Mouse (Mus musculus): ENCODE measurements around the gene Prss29. TPM values are rescaled to one million over a fixed set of nuclear protein-coding genes. Genes with fewer than 3 reads are reported as not detected.

Prss29 gene
- polyA plus RNA-seq, 1 experiment = not detected

DNA sequence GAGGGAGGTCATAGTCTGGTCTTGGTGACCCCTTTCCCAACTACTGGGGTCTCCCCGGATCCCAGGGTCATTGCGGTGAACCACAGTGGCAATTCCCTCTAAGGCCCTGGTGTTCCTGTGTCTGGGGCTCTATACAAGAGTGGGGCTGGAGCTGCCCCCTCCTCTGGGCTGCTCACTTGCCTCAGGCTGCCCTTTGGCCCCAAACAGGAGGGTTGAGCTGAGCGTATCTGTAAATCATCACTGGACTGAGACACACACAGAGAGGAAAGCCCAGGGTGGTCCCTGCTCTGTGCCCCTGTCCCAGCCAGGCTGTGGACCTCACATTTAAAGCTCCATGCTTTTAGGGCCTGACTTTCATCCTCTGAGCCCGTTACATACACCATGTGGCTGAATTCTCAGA lies 19.8 kb downstream of the Prss29 start:
- Histone ChIP-seq H3K9me3 (peaks cover 28% of the 10 kb centered on the region), H3K4me1 (no peaks in the 10 kb centered on the region), H3K36me3 (replicated peaks; ENCODE audit: low read length) (no peaks in the 10 kb centered on the region), H3K27me3 (replicated peaks) (peaks cover 57% of the 10 kb centered on the region), H3K4me3 (replicated peaks) (no peak overlapping the region)
- TF ChIP-seq GATA1 (IDR thresholded peaks at IDR 0.05; ENCODE audit: borderline replicate concordance, low read length) = no peak
- TF ChIP-seq FLI1 (IDR thresholded peaks at IDR 0.05; ENCODE audit: low read length) = no peak

DNA sequence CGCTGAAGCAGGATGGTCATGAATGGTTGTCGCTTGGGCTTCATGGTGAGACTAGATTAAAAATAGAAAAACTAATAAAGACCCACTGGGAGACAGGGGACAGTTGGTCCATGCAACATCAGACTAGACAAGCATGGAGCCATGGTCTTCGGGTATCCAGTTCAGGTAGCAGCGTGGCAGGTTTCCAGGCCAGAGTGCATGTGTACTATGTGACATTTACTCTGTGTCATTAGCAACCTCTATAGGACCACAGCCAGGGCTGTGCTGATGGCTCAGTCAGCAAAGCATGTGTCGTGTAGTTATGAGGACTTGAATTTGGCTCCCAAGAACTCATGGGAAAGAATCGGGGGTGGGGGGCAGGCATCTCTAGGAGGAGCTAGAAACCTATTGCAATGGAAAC lies 21.5 kb downstream of the Prss29 start:
- H3K27me3 ChIP-seq (replicated peaks) = peaks cover 56% of the 10 kb centered on the region
- H3K4me3 ChIP-seq (replicated peaks) = no peak overlapping the region
- H3K4me1 ChIP-seq = no peaks in the 10 kb centered on the region
- peaks cover 28% of the 10 kb centered on the region for H3K9me3 ChIP-seq
- TF ChIP-seq GATA1 (IDR thresholded peaks at IDR 0.05; ENCODE audit: borderline replicate concordance, low read length) (no peak), FLI1 (IDR thresholded peaks at IDR 0.05; ENCODE audit: low read length) (no peak)
- no peaks in the 10 kb centered on the region for H3K36me3 ChIP-seq (replicated peaks; ENCODE audit: low read length)

DNA sequence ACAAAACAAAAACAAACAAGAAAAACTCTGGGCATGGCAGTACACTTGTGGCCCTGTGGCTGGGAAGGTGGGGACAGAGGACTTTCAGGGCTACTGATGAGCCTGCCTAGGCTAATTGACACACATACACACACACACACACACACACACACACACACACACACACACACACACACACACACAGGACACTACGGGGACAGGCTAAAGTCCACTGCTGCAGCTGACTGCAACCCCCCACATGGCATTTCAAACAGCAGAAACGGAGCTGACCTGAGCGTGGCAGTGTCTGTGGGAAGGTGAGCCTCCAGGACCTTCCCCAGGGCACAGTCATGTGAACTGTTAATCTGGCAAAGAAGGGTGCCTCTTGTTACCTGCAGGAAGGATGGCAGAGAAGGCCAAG lies 23.0 kb downstream of the Prss29 start:
- no peak for TF ChIP-seq FLI1 (IDR thresholded peaks at IDR 0.05; ENCODE audit: low read length)
- H3K4me3 ChIP-seq (replicated peaks) = no peak overlapping the region

DNA sequence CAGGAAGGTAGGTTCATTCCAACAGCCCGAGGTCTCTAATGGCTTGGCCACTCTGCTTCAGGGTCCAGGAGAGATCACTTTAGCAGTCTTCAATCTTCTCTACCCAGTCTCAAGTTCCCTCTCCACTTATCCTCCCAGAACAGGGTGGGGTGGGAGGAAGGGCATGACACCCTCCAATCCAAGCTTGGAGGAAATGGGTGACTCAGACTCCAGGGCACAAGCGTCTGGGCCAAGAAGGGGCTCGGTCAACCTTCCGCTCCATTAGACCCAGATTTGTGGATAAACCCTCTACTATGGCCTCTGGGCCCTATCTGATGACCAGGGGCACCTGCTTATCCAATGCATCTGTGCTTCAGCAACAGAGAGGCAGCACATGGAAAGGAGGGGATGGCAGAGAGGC lies 27.0 kb downstream of the Prss29 start, which contains the start of gene Tpsab1:
TSS of gene Tpsab1 (minus strand) at position 101 of the 400 bp plus-strand sequence.
- no peaks in the 10 kb centered on the region for H3K4me1 ChIP-seq
- H3K36me3 ChIP-seq (replicated peaks; ENCODE audit: low read length) = no peaks in the 10 kb centered on the region
- no peak for TF ChIP-seq FLI1 (IDR thresholded peaks at IDR 0.05; ENCODE audit: low read length)
- no peak for TF ChIP-seq GATA1 (IDR thresholded peaks at IDR 0.05; ENCODE audit: borderline replicate concordance, low read length)
- no peaks in the 10 kb centered on the region for H3K9me3 ChIP-seq
- H3K4me3 ChIP-seq (replicated peaks) = no peak within 1 kb of the TSS
- H3K27me3 ChIP-seq (replicated peaks) = peaks cover 61% of the 10 kb centered on the region

More for the DNA sequence above, 23.0 kb downstream of the Prss29 start:
- Histone ChIP-seq H3K36me3 (replicated peaks; ENCODE audit: low read length) (no peaks in the 10 kb centered on the region), H3K4me1 (no peaks in the 10 kb centered on the region), H3K27me3 (replicated peaks) (peaks cover 59% of the 10 kb centered on the region), H3K9me3 (peaks cover 28% of the 10 kb centered on the region)

DNA sequence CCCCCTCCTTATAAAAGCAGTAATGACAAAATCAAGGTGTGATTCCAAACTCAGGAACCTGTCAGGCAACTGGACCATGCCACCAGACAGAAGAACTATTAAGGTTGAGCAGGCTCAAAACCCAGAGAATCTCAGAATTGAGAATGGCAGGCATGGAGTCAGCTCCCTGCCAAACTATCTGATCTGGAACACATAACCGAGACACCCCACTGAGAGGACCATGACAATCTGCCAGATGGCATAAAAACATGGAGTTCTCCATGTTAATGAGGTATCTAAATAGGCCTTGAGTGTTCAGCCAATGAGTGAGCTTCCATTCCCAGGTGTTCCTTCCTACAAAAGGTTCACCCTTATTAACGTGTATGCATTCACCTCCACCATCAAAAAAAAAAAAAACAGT lies 42.8 kb downstream of the Prss29 start:
- no peaks in the 10 kb centered on the region for H3K9me3 ChIP-seq
- no peaks in the 10 kb centered on the region for H3K36me3 ChIP-seq (replicated peaks; ENCODE audit: low read length)
- TF ChIP-seq FLI1 (IDR thresholded peaks at IDR 0.05; ENCODE audit: low read length) (no peak), GATA1 (IDR thresholded peaks at IDR 0.05; ENCODE audit: borderline replicate concordance, low read length) (no peak)
- no peaks in the 10 kb centered on the region for H3K4me1 ChIP-seq
- H3K27me3 ChIP-seq (replicated peaks) = peaks cover 35% of the 10 kb centered on the region
- H3K4me3 ChIP-seq (replicated peaks) = no peak overlapping the region

DNA sequence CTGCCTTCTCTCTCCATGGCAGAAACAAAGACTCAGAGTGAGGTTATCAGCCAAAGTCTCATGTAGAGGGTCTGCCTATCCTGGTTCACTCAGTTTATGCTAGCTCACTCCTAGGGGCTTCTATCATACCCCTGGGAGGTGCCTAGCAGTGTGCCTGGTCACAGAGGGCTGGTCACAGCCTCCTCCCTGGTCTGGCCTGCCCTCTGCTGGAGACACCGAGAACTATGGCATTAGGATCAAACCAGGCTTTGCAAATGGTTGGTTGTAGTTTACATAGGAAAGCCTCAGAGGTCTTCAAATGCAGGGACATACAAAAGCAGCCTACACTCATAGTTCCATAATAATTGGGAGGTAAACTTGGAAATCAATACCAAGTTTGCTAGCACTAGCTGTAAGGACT lies 45.3 kb downstream of the Prss29 start:
- no peaks in the 10 kb centered on the region for H3K36me3 ChIP-seq (replicated peaks; ENCODE audit: low read length)
- H3K9me3 ChIP-seq = no peaks in the 10 kb centered on the region
- peaks cover 47% of the 10 kb centered on the region for H3K27me3 ChIP-seq (replicated peaks)
- no peaks in the 10 kb centered on the region for H3K4me1 ChIP-seq
- no peak overlapping the region for H3K4me3 ChIP-seq (replicated peaks)
- TF ChIP-seq GATA1 (IDR thresholded peaks at IDR 0.05; ENCODE audit: borderline replicate concordance, low read length) (no peak), FLI1 (IDR thresholded peaks at IDR 0.05; ENCODE audit: low read length) (no peak)

DNA sequence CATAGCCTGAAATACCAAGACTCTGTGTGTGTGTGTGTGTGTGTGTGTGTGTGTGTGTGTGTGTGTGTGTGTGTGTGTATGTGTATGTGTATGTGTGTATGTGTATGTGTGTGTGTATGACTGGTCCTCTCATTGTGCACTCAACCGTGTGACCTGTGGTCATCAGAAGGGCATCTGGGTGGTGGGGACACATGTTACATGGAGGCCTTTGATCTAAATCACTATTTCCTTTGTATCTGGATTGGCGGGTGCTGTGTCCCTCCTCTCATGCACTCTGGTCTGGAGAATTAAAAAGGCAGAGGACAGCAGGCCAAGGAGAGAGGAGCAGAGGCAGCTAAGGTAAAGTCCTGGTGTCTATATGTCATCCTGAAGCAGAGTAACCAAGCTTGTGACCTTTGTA lies 47.6 kb downstream of the Prss29 start, which contains the start of gene Tpsb2:
TSS of gene Tpsb2 (plus strand) at position 301 of the 400 bp plus-strand sequence.
- H3K36me3 ChIP-seq (replicated peaks; ENCODE audit: low read length) = no peaks in the 10 kb centered on the region
- TF ChIP-seq GATA1 (IDR thresholded peaks at IDR 0.05; ENCODE audit: borderline replicate concordance, low read length) (no peak), FLI1 (IDR thresholded peaks at IDR 0.05; ENCODE audit: low read length) (no peak)
- H3K4me3 ChIP-seq (replicated peaks) = no peak within 1 kb of the TSS
- no peaks in the 10 kb centered on the region for H3K4me1 ChIP-seq
- H3K27me3 ChIP-seq (replicated peaks) = peaks cover 57% of the 10 kb centered on the region
- no peaks in the 10 kb centered on the region for H3K9me3 ChIP-seq

DNA sequence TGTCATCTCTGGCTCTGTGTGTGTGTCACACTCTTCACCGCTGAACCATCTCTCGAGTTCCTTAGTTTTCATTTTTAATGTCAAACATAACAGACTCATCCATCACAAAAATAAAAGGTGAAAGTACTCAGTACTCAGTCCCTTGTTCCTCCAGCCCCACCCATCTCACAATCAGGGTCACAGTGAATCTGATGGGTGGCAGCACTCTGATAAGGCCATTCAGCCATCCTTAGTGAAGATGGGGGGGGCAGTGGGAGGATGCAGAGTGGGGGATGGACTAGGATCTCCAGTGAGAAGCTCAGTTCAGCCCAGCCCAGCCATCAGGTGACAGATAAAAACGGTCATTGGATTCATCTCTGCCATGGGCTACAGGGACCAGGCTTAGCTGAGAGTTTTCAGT lies 50.5 kb downstream of the Prss29 start, which contains the start of gene Tpsg1:
TSS of gene Tpsg1 (plus strand) at position 301 of the 400 bp plus-strand sequence.
- no peak within 1 kb of the TSS for H3K4me3 ChIP-seq (replicated peaks)
- TF ChIP-seq FLI1 (IDR thresholded peaks at IDR 0.05; ENCODE audit: low read length) (no peak), GATA1 (IDR thresholded peaks at IDR 0.05; ENCODE audit: borderline replicate concordance, low read length) (no peak)
- H3K36me3 ChIP-seq (replicated peaks; ENCODE audit: low read length) = no peaks in the 10 kb centered on the region
- H3K9me3 ChIP-seq = no peaks in the 10 kb centered on the region
- H3K4me1 ChIP-seq = no peaks in the 10 kb centered on the region
- peaks cover 75% of the 10 kb centered on the region for H3K27me3 ChIP-seq (replicated peaks)

Other genes with a start within 250 kb of the Prss29 start
- gene Tmem204, start 235.1 kb upstream of the Prss29 start, polyA plus RNA-seq (2012; ENCODE audit: insufficient read depth, low replicate concordance) = not detected in 2 replicates
- 9.1 and 27.2 TPM in 2 replicates for gene Telo2, start 202.7 kb upstream of the Prss29 start, polyA plus RNA-seq (2012; ENCODE audit: insufficient read depth, low replicate concordance)
- gene Ptx4, start 197.9 kb upstream of the Prss29 start, polyA plus RNA-seq (2012; ENCODE audit: insufficient read depth, low replicate concordance) = 0.12 TPM in 1 of 2 replicates, not detected in the other
- gene Clcn7, start 185.3 kb upstream of the Prss29 start, polyA plus RNA-seq (2012; ENCODE audit: insufficient read depth, low replicate concordance) = 17.8 and 22.0 TPM in 2 replicates
- not detected in 2 replicates for gene Ccdc154, start 156.2 kb upstream of the Prss29 start, polyA plus RNA-seq (2012; ENCODE audit: insufficient read depth, low replicate concordance)
- gene Gm38655, start 143.2 kb upstream of the Prss29 start, polyA plus RNA-seq (2012; ENCODE audit: insufficient read depth, low replicate concordance) = not detected in 2 replicates
- gene BC003965, start 134.1 kb upstream of the Prss29 start, polyA plus RNA-seq (2012; ENCODE audit: insufficient read depth, low replicate concordance) = 31.5 and 33.2 TPM in 2 replicates
- 20.2 and 51.9 TPM in 2 replicates for gene Unkl, start 130.3 kb upstream of the Prss29 start, polyA plus RNA-seq (2012; ENCODE audit: insufficient read depth, low replicate concordance)
- 27.2 and 30.1 TPM in 2 replicates for gene Gnptg, start 78.5 kb upstream of the Prss29 start, polyA plus RNA-seq (2012; ENCODE audit: insufficient read depth, low replicate concordance)
- 12.5 and 25.4 TPM in 2 replicates for gene Tsr3, start 78.5 kb upstream of the Prss29 start, polyA plus RNA-seq (2012; ENCODE audit: insufficient read depth, low replicate concordance)
- 1.7 and 2.7 TPM in 2 replicates for gene Baiap3, start 62.3 kb upstream of the Prss29 start, polyA plus RNA-seq (2012; ENCODE audit: insufficient read depth, low replicate concordance)
- 72.7 and 190 TPM in 2 replicates for gene Ube2i, start 44.0 kb upstream of the Prss29 start, polyA plus RNA-seq (2012; ENCODE audit: insufficient read depth, low replicate concordance)
- 1.5 and 34.1 TPM in 2 replicates for gene Prss34, start 20.3 kb upstream of the Prss29 start, polyA plus RNA-seq (2012; ENCODE audit: insufficient read depth, low replicate concordance)
- gene Prss28, start 10.0 kb upstream of the Prss29 start, polyA plus RNA-seq (2012; ENCODE audit: insufficient read depth, low replicate concordance) = 0.68 TPM in 1 of 2 replicates, not detected in the other
- 0.23 TPM in 1 of 2 replicates, not detected in the other for gene Tpsab1, start 26.9 kb downstream of the Prss29 start, polyA plus RNA-seq (2012; ENCODE audit: insufficient read depth, low replicate concordance)
- 0.26 TPM in 1 of 2 replicates, not detected in the other for gene Tpsb2, start 47.7 kb downstream of the Prss29 start, polyA plus RNA-seq (2012; ENCODE audit: insufficient read depth, low replicate concordance)
- gene Tpsg1, start 50.6 kb downstream of the Prss29 start, polyA plus RNA-seq (2012; ENCODE audit: insufficient read depth, low replicate concordance) = not detected in 2 replicates
- gene Cacna1h, start 115.1 kb downstream of the Prss29 start, polyA plus RNA-seq (2012; ENCODE audit: insufficient read depth, low replicate concordance) = not detected in 2 replicates
- gene Tekt4, start 136.0 kb downstream of the Prss29 start, polyA plus RNA-seq (2012; ENCODE audit: insufficient read depth, low replicate concordance) = not detected in 2 replicates
- gene Sstr5, start 178.6 kb downstream of the Prss29 start, polyA plus RNA-seq (2012; ENCODE audit: insufficient read depth, low replicate concordance) = not detected in 2 replicates